Mouse (Mus musculus) neural tube, embryonic 15.5 days (tissue): ENCODE data around the gene 1700037H04Rik. TPM values are rescaled to one million over a fixed set of nuclear protein-coding genes. Genes with fewer than 3 reads are reported as not detected.
"Not testable (repeated sequence)": the region's sequence is repeated elsewhere in the genome, so short reads cannot be mapped to it uniquely, and the experiment has no call there.

Experiments
- ATAC-seq: fragments of 200-750 bp; cut with Nextera tagmentation; 2 replicates; pipeline ENCODE4 v1.8.0; 2017; ENCODE audit warnings: mild to moderate bottlenecking, moderate TSS enrichment, moderate library complexity; ENCODE audit not compliant: low FRiP score
- H3K27ac ChIP-seq: fragments of 300-500 bp; sonication (generic); replicated peaks from 2 replicates; pipeline ENCODE4 v1.5.1; 2015; ENCODE audit warnings: mild to moderate bottlenecking, inconsistent platforms
- H3K27me3 ChIP-seq: fragments of 300-500 bp; sonication (generic); replicated peaks from 2 replicates; pipeline ENCODE4 v1.6.1; 2015; ENCODE audit warnings: inconsistent platforms
- H3K36me3 ChIP-seq: fragments of 300-500 bp; sonication (generic); 2 replicates; pipeline ENCODE4 v1.6.1; 2015; ENCODE audit warnings: inconsistent platforms
- H3K4me1 ChIP-seq: fragments of 300-500 bp; sonication (generic); 2 replicates; pipeline ENCODE4 v1.6.1; 2015; ENCODE audit warnings: inconsistent platforms
- H3K4me2 ChIP-seq: fragments of 300-500 bp; sonication (generic); 2 replicates; pipeline ENCODE4 v1.6.1; 2015; ENCODE audit warnings: inconsistent platforms, mild to moderate bottlenecking, moderate library complexity
- H3K4me3 ChIP-seq: fragments of 300-500 bp; sonication (generic); replicated peaks from 2 replicates; pipeline ENCODE4 v1.5.1; 2015; ENCODE audit warnings: mild to moderate bottlenecking, inconsistent platforms
- H3K9ac ChIP-seq: fragments of 300-500 bp; sonication (generic); replicated peaks from 2 replicates; pipeline ENCODE4 v1.6.1; 2015; ENCODE audit warnings: mild to moderate bottlenecking, inconsistent platforms
- H3K9me3 ChIP-seq: fragments of 300-500 bp; sonication (generic); replicated peaks from 2 replicates; pipeline ENCODE4 v1.6.1; 2016; ENCODE audit warnings: inconsistent platforms
- WGBS: fragments of 180-500 bp; shearing (Covaris S2); methylation state at CpG from one replicate; pipeline ENCODE4 v1.1.7; 2015; ENCODE audit warnings: mixed read lengths; 5-methylcytosine and 5-hydroxymethylcytosine counted together
- polyA plus RNA-seq: library from polyadenylated mRNA; unstranded; fragments of >200 nt; fragmentation: Nextera tagmentation; extraction: Ambion mirVana; gene quantifications from 2 replicates; pipeline ENCODE4 v1.2.1, GENCODE M21; 2015

The 1700037H04Rik gene
- polyA plus RNA-seq, 1 experiment from 2014 or later, result 79.1 TPM

- H3K4me1 ChIP-seq, result peaks cover 15% of the 10 kb centered on the region
- WGBS, result 68% methylated on average over 3 of the region's 3 CpGs
- H3K9ac ChIP-seq, result no peak overlapping the region
- H3K27ac ChIP-seq, result no peak overlapping the region
- no peaks in the 10 kb centered on the region for H3K9me3 ChIP-seq
- H3K4me3 ChIP-seq, result no peak overlapping the region
- ATAC-seq, result no peak
- H3K27me3 ChIP-seq, result 0 out of 2 replicates have a peak, but pooled peaks cover 3% of the 10 kb centered on the region
- H3K4me2 ChIP-seq, result no peak overlapping the region
- no peaks in the 10 kb centered on the region for H3K36me3 ChIP-seq
These were observed 35.7 kb downstream of the 1700037H04Rik start for GRCm38 (mm10) chr2:131124166-131124565.

GRCm38 (mm10) chr2:131118968-131119574, 40.8 kb downstream of the 1700037H04Rik start:
- Histone ChIP-seq H3K4me2 (no peak overlapping the region), H3K9me3 (no peaks in the 10 kb centered on the region), H3K27ac (no peak overlapping the region), H3K9ac (no peak overlapping the region), H3K36me3 (no peaks in the 10 kb centered on the region), H3K4me1 (no peaks in the 10 kb centered on the region), H3K27me3 (no peaks in the 10 kb centered on the region), H3K4me3 (no peak overlapping the region)
- ATAC-seq, result no peak
- WGBS, result 72% methylated on average over 1 of the region's 2 CpGs

GRCm38 (mm10) chr2:131105989-131106388, 53.9 kb downstream of the 1700037H04Rik start:
- H3K36me3 ChIP-seq, result no peaks in the 10 kb centered on the region
- no peak for ATAC-seq
- no peaks in the 10 kb centered on the region for H3K27me3 ChIP-seq
- no peak overlapping the region for H3K27ac ChIP-seq
- H3K4me1 ChIP-seq, result no peaks in the 10 kb centered on the region
- H3K9ac ChIP-seq, result no peak overlapping the region
- 89% methylated on average over 5 of the region's 5 CpGs for whole genome bisulfite sequencing
- H3K4me3 ChIP-seq, result no peak overlapping the region
- H3K9me3 ChIP-seq, result no peaks in the 10 kb centered on the region
- H3K4me2 ChIP-seq, result no peak overlapping the region

- H3K4me3 ChIP-seq, H3K27me3 ChIP-seq, H3K4me2 ChIP-seq, H3K36me3 ChIP-seq, H3K4me1 ChIP-seq, H3K9ac ChIP-seq, H3K9me3 ChIP-seq, H3K27ac ChIP-seq, ATAC-seq: not testable (repeated sequence)
- 76% methylated on average over 4 of the region's 4 CpGs for WGBS
These were observed 54.8 kb downstream of the 1700037H04Rik start for GRCm38 (mm10) chr2:131105061-131105460.

- no peak for ATAC-seq
- H3K4me3 ChIP-seq, result no peak overlapping the region
- H3K27me3 ChIP-seq, result no peaks in the 10 kb centered on the region
- no peaks in the 10 kb centered on the region for H3K4me1 ChIP-seq
- H3K9ac ChIP-seq, result no peak overlapping the region
- H3K9me3 ChIP-seq, result no peaks in the 10 kb centered on the region
- H3K36me3 ChIP-seq, result no peaks in the 10 kb centered on the region
- no peak overlapping the region for H3K4me2 ChIP-seq
- no peak overlapping the region for H3K27ac ChIP-seq
- 87% methylated on average over 4 of the region's 4 CpGs for WGBS
These were observed 55.9 kb downstream of the 1700037H04Rik start for GRCm38 (mm10) chr2:131104021-131104420.

- 53% methylated on average over 3 of the region's 3 CpGs for WGBS
- Histone ChIP-seq H3K27ac (no peak overlapping the region), H3K4me3 (no peak overlapping the region), H3K9me3 (no peaks in the 10 kb centered on the region), H3K9ac (no peak overlapping the region), H3K4me1 (no peaks in the 10 kb centered on the region), H3K36me3 (no peaks in the 10 kb centered on the region), H3K4me2 (no peak overlapping the region), H3K27me3 (no peaks in the 10 kb centered on the region)
- ATAC-seq, result no peak
These were observed 58.4 kb downstream of the 1700037H04Rik start for GRCm38 (mm10) chr2:131101530-131101929.

GRCm38 (mm10) chr2:131097087-131097486, 62.8 kb downstream of the 1700037H04Rik start:
- Histone ChIP-seq H3K4me2 (no peak overlapping the region), H3K36me3 (no peaks in the 10 kb centered on the region), H3K27ac (no peak overlapping the region), H3K4me3 (no peak overlapping the region), H3K27me3 (no peaks in the 10 kb centered on the region), H3K9ac (no peak overlapping the region), H3K4me1 (no peaks in the 10 kb centered on the region), H3K9me3 (no peaks in the 10 kb centered on the region)
- WGBS, result 76% methylated on average over 4 of the region's 4 CpGs
- ATAC-seq, result no peak

Other genes starting within 250 kb of the 1700037H04Rik start
- 46.4 and 52.1 TPM in 2 replicates for gene Gfra4, start 117.0 kb downstream of the 1700037H04Rik start, polyA plus RNA-seq
- 2.0 and 2.9 TPM in 2 replicates for gene Adam33, start 96.3 kb downstream of the 1700037H04Rik start, polyA plus RNA-seq
- 0.23 and 0.36 TPM in 2 replicates for gene Siglec1, start 73.3 kb downstream of the 1700037H04Rik start, polyA plus RNA-seq
- gene Hspa12b, start 32.8 kb downstream of the 1700037H04Rik start, polyA plus RNA-seq, result 6.0 and 7.7 TPM in 2 replicates
- not detected in 2 replicates for gene Gm11037, start 26.6 kb downstream of the 1700037H04Rik start, polyA plus RNA-seq
- gene Cenpb, start 20.0 kb upstream of the 1700037H04Rik start, polyA plus RNA-seq, result 11.5 and 12.6 TPM in 2 replicates
- gene Cdc25b, start 26.9 kb upstream of the 1700037H04Rik start, polyA plus RNA-seq, result 21.0 and 31.3 TPM in 2 replicates
- 7.6 and 8.0 TPM in 2 replicates for gene Spef1, start 27.2 kb upstream of the 1700037H04Rik start, polyA plus RNA-seq
- 33.6 and 35.2 TPM in 2 replicates for gene Ap5s1, start 47.0 kb upstream of the 1700037H04Rik start, polyA plus RNA-seq
- 6.4 and 9.0 TPM in 2 replicates for gene Mavs, start 74.0 kb upstream of the 1700037H04Rik start, polyA plus RNA-seq
- gene Pank2, start 102.4 kb upstream of the 1700037H04Rik start, polyA plus RNA-seq, result 22.8 and 23.6 TPM in 2 replicates
- 13.2 and 14.9 TPM in 2 replicates for gene Rnf24, start 192.8 kb upstream of the 1700037H04Rik start, polyA plus RNA-seq